Mouse (Mus musculus) embryo, embryonic 9.5 days (tissue): Measurements from ENCODE around the gene Abi3.

Experiments
- DNase-seq: peaks from one replicate; pipeline ENCODE4 v3.0.0-alpha.2; 2017; ENCODE audit errors: extremely low spot score

Gene Abi3

GRCm38 (mm10) chr11:95783958-95784357, 58.3 kb downstream of the Abi3 start:
- DNase-seq: no peak

- no peak for DNase-seq
Measured at GRCm38 (mm10) chr11:95783457-95783856, 58.8 kb downstream of the Abi3 start.

GRCm38 (mm10) chr11:95781557-95781956, 60.7 kb downstream of the Abi3 start:
- DNase-seq: no peak

- DNase-seq: no peak
Measured at GRCm38 (mm10) chr11:95780480-95780879, 61.8 kb downstream of the Abi3 start.
